Mouse (Mus musculus): ENCODE measurements around the gene Il34.
A peak's percentile ranks its signal among the peaks of the same experiment; 100 is the strongest.

The Il34 gene

GRCm38 (mm10) chr8:110775721-110776120 lies 30.0 kb downstream of the Il34 start:
- DNase-seq = no peak

- DNase-seq = no peak
These were observed 30.4 kb downstream of the Il34 start for GRCm38 (mm10) chr8:110775316-110775715.

- peak; percentile 38 for DNase-seq
These were observed 31.0 kb downstream of the Il34 start for GRCm38 (mm10) chr8:110774725-110775124.

GRCm38 (mm10) chr8:110774047-110774446 lies 31.7 kb downstream of the Il34 start:
- peak; percentile 52 for DNase-seq

GRCm38 (mm10) chr8:110772452-110772851 lies 33.3 kb downstream of the Il34 start:
- peak; percentile 15 for DNase-seq

GRCm38 (mm10) chr8:110767261-110767660 lies 38.5 kb downstream of the Il34 start:
- DNase-seq = no peak

GRCm38 (mm10) chr8:110764671-110765070 lies 41.1 kb downstream of the Il34 start:
- DNase-seq = no peak

GRCm38 (mm10) chr8:110761988-110762387 lies 43.7 kb downstream of the Il34 start:
- no peak for DNase-seq

GRCm38 (mm10) chr8:110761185-110761584 lies 44.5 kb downstream of the Il34 start:
- DNase-seq = peak; percentile 91

GRCm38 (mm10) chr8:110760280-110760940 lies 45.3 kb downstream of the Il34 start:
- peak; percentile 61 for DNase-seq

- no peak for DNase-seq
These were observed 49.5 kb downstream of the Il34 start for GRCm38 (mm10) chr8:110756196-110756595.

GRCm38 (mm10) chr8:110755511-110756170 lies 50.1 kb downstream of the Il34 start:
- DNase-seq = no peak

GRCm38 (mm10) chr8:110754713-110755112 lies 51.0 kb downstream of the Il34 start:
- no peak for DNase-seq

GRCm38 (mm10) chr8:110751490-110751889 lies 54.2 kb downstream of the Il34 start:
- no peak for DNase-seq

- DNase-seq = no peak
These were observed 55.5 kb downstream of the Il34 start for GRCm38 (mm10) chr8:110750269-110750668.

- peak; percentile 84 for DNase-seq
These were observed 56.1 kb downstream of the Il34 start for GRCm38 (mm10) chr8:110749500-110750170.

GRCm38 (mm10) chr8:110746661-110747060 lies 59.1 kb downstream of the Il34 start:
- no peak for DNase-seq

GRCm38 (mm10) chr8:110745162-110745561 lies 60.6 kb downstream of the Il34 start:
- DNase-seq = no peak

GRCm38 (mm10) chr8:110742452-110742818 lies 63.3 kb downstream of the Il34 start:
- DNase-seq = no peak

- no peak for DNase-seq
These were observed 63.8 kb downstream of the Il34 start for GRCm38 (mm10) chr8:110741816-110742451.

- no peak for DNase-seq
These were observed 65.0 kb downstream of the Il34 start for GRCm38 (mm10) chr8:110740629-110741175.

- DNase-seq = no peak
These were observed 67.0 kb downstream of the Il34 start for GRCm38 (mm10) chr8:110738591-110739195.

GRCm38 (mm10) chr8:110733036-110733435 lies 72.7 kb downstream of the Il34 start:
- no peak for DNase-seq

Data from lung, postnatal 10 days (tissue).